Mouse (Mus musculus) ES-Bruce4 (cell line): ENCODE results near the gene Ralgps1.

ENCODE experiments used
- CTCF ChIP-seq: IDR thresholded peaks from one replicate; pipeline ENCODE4 v1.8.1; 2011; ENCODE audit warnings: low read depth, low read length
- POLR2A ChIP-seq: IDR thresholded peaks from one replicate; pipeline ENCODE4 v1.8.1; 2011; ENCODE audit warnings: low read length; ENCODE audit not compliant: insufficient read depth

DNA sequence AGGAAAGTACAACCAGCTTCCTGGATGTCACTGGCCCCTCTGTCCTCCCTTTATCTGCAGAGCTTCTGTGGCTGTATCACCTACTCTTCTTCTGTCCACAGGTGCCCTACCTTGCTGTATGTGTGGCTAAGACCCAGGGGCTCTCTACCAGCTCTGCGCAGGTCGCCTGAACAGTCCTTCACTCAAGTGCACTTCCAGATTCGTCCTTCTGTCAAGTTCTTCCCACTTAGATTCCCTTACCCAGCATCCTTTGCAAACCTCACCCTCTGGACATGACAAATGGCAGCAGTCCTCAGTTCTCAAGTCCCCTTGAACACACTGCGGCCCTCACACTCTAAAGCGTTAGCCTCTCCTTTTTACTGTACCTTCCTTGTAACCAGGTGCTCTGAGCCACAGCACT lies 89.5 kb downstream of the Ralgps1 start:
- TF ChIP-seq CTCF (no peak), POLR2A (no peak)
